Mouse (Mus musculus) megakaryocyte, adult 5-6 weeks (primary cell): ENCODE results near the gene Celf2. TPM values are rescaled to one million over a fixed set of nuclear protein-coding genes. Genes with fewer than 3 reads are reported as not detected.

Experiments used
- ATAC-seq: 2 replicates; pipeline ENCODE4 v1.8.0; 2016; ENCODE audit warnings: mild to moderate bottlenecking, inconsistent platforms; ENCODE audit not compliant: poor library complexity, severe bottlenecking
- total RNA-seq, 2 experiments: library from RNA; stranded (forward) in 1 of 2; stranded (reverse) in 1 of 2; fragments of 153-499, 151-499 nt in 1 of 2; fragments of 221-1000, 200-1000 nt in 1 of 2; gene quantifications; 2 replicates each; pipeline versions ENCODE4 v1.2.3 to v1.2.4; 2015 to 2017

Gene Celf2
- total RNA-seq, 2 experiments from 2014 or later: 162 to 171 TPM

GRCm38 (mm10) chr2:6710687-6711430, 798.5 kb downstream of the Celf2 start:
- peak; percentile 56 for ATAC-seq

GRCm38 (mm10) chr2:6707959-6708519, 801.3 kb downstream of the Celf2 start:
- no peak for ATAC-seq

GRCm38 (mm10) chr2:6707276-6707675, 802.1 kb downstream of the Celf2 start:
- peak; percentile 63 for ATAC-seq

- ATAC-seq: peak; percentile 26
Observed at GRCm38 (mm10) chr2:6705929-6706739, 803.2 kb downstream of the Celf2 start.

- peak; percentile 58 for ATAC-seq
Observed at GRCm38 (mm10) chr2:6705475-6705874, 803.9 kb downstream of the Celf2 start.

- ATAC-seq: no peak
Observed at GRCm38 (mm10) chr2:6704804-6705203, 804.6 kb downstream of the Celf2 start.

GRCm38 (mm10) chr2:6704342-6704741, 805.0 kb downstream of the Celf2 start:
- ATAC-seq: no peak

- peak; percentile 43 for ATAC-seq
Observed at GRCm38 (mm10) chr2:6696326-6696725, 813.0 kb downstream of the Celf2 start.

GRCm38 (mm10) chr2:6695353-6695951, 813.9 kb downstream of the Celf2 start:
- ATAC-seq: no peak

- 0 out of 2 replicates have a peak, but pooled peaks have one; percentile 43 for ATAC-seq
Observed at GRCm38 (mm10) chr2:6689689-6690088, 819.7 kb downstream of the Celf2 start.

GRCm38 (mm10) chr2:6678231-6678630, 831.1 kb downstream of the Celf2 start:
- no peak for ATAC-seq

- ATAC-seq: no peak
Observed at GRCm38 (mm10) chr2:6677457-6677856, 831.9 kb downstream of the Celf2 start.

- peak; percentile 56 for ATAC-seq
Observed at GRCm38 (mm10) chr2:6674401-6674800, 835.0 kb downstream of the Celf2 start.

GRCm38 (mm10) chr2:6673418-6673817, 835.9 kb downstream of the Celf2 start:
- ATAC-seq: no peak

GRCm38 (mm10) chr2:6667611-6668010, 841.8 kb downstream of the Celf2 start:
- no peak for ATAC-seq

GRCm38 (mm10) chr2:6659834-6660233, 849.5 kb downstream of the Celf2 start:
- no peak for ATAC-seq

GRCm38 (mm10) chr2:6653719-6654118, 855.6 kb downstream of the Celf2 start:
- no peak for ATAC-seq

- no peak for ATAC-seq
Observed at GRCm38 (mm10) chr2:6651697-6652096, 857.7 kb downstream of the Celf2 start.

- no peak for ATAC-seq
Observed at GRCm38 (mm10) chr2:6648877-6649276, 860.5 kb downstream of the Celf2 start.

GRCm38 (mm10) chr2:6647028-6647427, 862.3 kb downstream of the Celf2 start:
- ATAC-seq: no peak

GRCm38 (mm10) chr2:6646325-6646724, 863.0 kb downstream of the Celf2 start:
- no peak for ATAC-seq
